Mouse (Mus musculus): ENCODE measurements around the gene Ptprcap. TPM values are rescaled to one million over a fixed set of nuclear protein-coding genes. Genes with fewer than 3 reads are reported as not detected.

Ptprcap gene
- polyA plus RNA-seq, 1 experiment from 2014 or later: 0.65 TPM

DNA sequence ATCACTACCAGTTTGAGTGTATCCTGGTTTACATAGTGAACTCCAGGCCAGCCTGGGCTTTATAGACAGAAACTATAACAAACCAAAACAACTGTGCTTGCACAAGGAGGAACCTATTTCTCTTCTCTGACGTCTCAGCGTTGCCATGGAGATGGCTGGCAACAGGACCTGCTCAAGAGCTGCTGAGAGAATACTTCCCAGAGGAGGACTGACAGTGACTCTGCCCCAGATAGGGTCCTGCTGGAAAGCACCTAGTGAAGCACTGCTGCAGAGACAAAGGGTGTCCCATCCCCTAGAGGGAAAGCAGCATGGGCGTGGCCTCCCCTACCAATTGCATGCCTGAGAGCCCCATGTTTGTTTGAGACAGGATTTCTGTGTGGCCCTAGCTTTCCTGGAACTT, 28.5 kb downstream of the Ptprcap start:
- Histone ChIP-seq H3K9me3 (replicated peaks) (no peaks in the 10 kb centered on the region), H3K27me3 (no peaks in the 10 kb centered on the region), H3K9ac (0 out of 2 replicates have a peak overlapping the region, but pooled peaks have one; percentile 18), H3K36me3 (ENCODE audit: poor library complexity, severe bottlenecking) (no peaks in the 10 kb centered on the region), H3K27ac (no peak overlapping the region), H3K4me2 (no peak overlapping the region), H3K4me1 (peaks cover 7% of the 10 kb centered on the region), H3K4me3 (no peak overlapping the region)
- no peak for ATAC-seq
- 42% methylated on average over 3 of the region's 3 CpGs for WGBS

DNA sequence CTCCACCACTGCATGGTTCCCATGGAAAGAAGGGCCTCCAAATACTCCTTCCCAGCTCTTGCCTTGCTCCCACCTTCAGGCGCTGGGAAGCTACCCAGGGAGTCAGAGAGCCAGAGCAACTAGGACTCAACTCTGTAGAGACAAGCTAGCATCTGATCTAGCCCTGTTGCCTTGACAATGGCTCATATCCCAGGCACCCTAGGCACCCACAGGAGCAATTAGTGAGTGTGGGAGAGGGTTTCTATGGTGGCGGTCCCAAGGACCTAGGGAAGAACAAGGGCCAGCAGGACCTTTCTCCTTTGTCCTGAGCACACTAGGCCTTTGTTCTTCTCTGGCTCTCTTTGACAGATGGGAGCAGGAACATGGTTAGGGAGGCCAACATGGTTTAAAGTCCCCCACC, 30.3 kb downstream of the Ptprcap start:
- Histone ChIP-seq H3K4me2 (no peak overlapping the region), H3K9me3 (replicated peaks) (no peaks in the 10 kb centered on the region), H3K27ac (no peak overlapping the region), H3K9ac (no peak overlapping the region), H3K27me3 (no peaks in the 10 kb centered on the region), H3K4me3 (no peak overlapping the region), H3K4me1 (peaks cover 7% of the 10 kb centered on the region), H3K36me3 (ENCODE audit: poor library complexity, severe bottlenecking) (no peaks in the 10 kb centered on the region)
- ATAC-seq: no peak
- WGBS: 61% methylated on average over 2 of the region's 2 CpGs

- no peaks in the 10 kb centered on the region for H3K27me3 ChIP-seq
- ATAC-seq: no peak
- WGBS: 65% methylated on average over 15 of the region's 15 CpGs
- H3K9ac ChIP-seq: 0 out of 2 replicates have a peak overlapping the region, but pooled peaks have one; percentile 5
- H3K27ac ChIP-seq: no peak overlapping the region
- peaks cover 7% of the 10 kb centered on the region for H3K4me1 ChIP-seq
- no peak overlapping the region for H3K4me3 ChIP-seq
- H3K4me2 ChIP-seq: no peak overlapping the region
- no peaks in the 10 kb centered on the region for H3K9me3 ChIP-seq (replicated peaks)
- no peaks in the 10 kb centered on the region for H3K36me3 ChIP-seq (ENCODE audit: poor library complexity, severe bottlenecking)
Observed at GRCm38 (mm10) chr19:4184976-4185975, 31.9 kb downstream of the Ptprcap start.

- no peaks in the 10 kb centered on the region for H3K4me1 ChIP-seq
- H3K4me2 ChIP-seq: no peak overlapping the region
- H3K36me3 ChIP-seq (ENCODE audit: poor library complexity, severe bottlenecking): no peaks in the 10 kb centered on the region
- H3K4me3 ChIP-seq: no peak overlapping the region
- no peak for ATAC-seq
- H3K9ac ChIP-seq: no peak overlapping the region
- no peaks in the 10 kb centered on the region for H3K27me3 ChIP-seq
- 75% methylated on average over 3 of the region's 3 CpGs for WGBS
- H3K9me3 ChIP-seq (replicated peaks): no peaks in the 10 kb centered on the region
- no peak overlapping the region for H3K27ac ChIP-seq
Observed at GRCm38 (mm10) chr19:4187303-4187702, 33.9 kb downstream of the Ptprcap start.

GRCm38 (mm10) chr19:4189051-4189620, 35.7 kb downstream of the Ptprcap start:
- H3K36me3 ChIP-seq (ENCODE audit: poor library complexity, severe bottlenecking): peaks cover 12% of the 10 kb centered on the region
- no peaks in the 10 kb centered on the region for H3K9me3 ChIP-seq (replicated peaks)
- H3K9ac ChIP-seq: no peak overlapping the region
- no peak overlapping the region for H3K4me2 ChIP-seq
- H3K27ac ChIP-seq: no peak overlapping the region
- H3K27me3 ChIP-seq: no peaks in the 10 kb centered on the region
- peaks cover 17% of the 10 kb centered on the region for H3K4me1 ChIP-seq
- WGBS: 88% methylated on average over 12 of the region's 12 CpGs
- ATAC-seq: no peak
- H3K4me3 ChIP-seq: no peak overlapping the region

DNA sequence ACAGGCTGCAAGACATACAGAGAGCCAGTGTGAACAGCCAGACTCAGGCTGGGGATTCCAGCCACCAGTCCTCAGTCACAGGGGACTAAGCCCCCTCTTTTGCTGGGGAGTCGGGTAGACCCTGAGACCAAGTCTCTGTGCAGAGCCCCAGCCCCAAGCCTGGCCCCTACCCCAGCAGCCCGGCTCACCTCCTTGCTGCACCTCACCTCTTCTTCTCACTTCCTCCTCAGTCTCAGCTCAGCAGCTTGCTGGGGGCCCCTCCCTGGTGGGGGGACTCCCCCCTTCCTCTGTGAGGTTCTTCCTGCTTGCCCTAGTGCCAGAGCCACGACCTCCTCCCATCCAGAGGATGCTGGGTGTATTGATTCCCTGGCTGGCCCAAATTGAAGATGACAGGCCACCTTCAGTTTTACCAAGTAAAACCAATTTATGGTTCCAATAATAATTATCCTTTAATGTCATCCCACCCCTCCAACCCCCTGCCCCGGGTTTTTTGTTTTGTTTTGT, 37.5 kb downstream of the Ptprcap start, which contains the start of gene Tbc1d10c:
TSS of gene Tbc1d10c (minus strand) at position 454 of the 504 bp plus-strand sequence.
- Histone ChIP-seq H3K9me3 (replicated peaks) (no peaks in the 10 kb centered on the region), H3K27me3 (no peaks in the 10 kb centered on the region), H3K4me2 (peak within 1 kb of the TSS; percentile 82), H3K27ac (peak within 1 kb of the TSS; percentile 81), H3K4me1 (peaks cover 32% of the 10 kb centered on the region), H3K4me3 (peak within 1 kb of the TSS; percentile 97), H3K36me3 (ENCODE audit: poor library complexity, severe bottlenecking) (peaks cover 29% of the 10 kb centered on the region), H3K9ac (peak within 1 kb of the TSS; percentile 96)
- ATAC-seq: no peak
- 66% methylated on average over 4 of the region's 4 CpGs for WGBS

- Histone ChIP-seq H3K4me2 (peak within 1 kb of the TSS; percentile 82), H3K9ac (peak within 1 kb of the TSS; percentile 96), H3K36me3 (ENCODE audit: poor library complexity, severe bottlenecking) (peaks cover 37% of the 10 kb centered on the region), H3K9me3 (replicated peaks) (no peaks in the 10 kb centered on the region), H3K4me3 (peak within 1 kb of the TSS; percentile 97), H3K27ac (peak within 1 kb of the TSS; percentile 81), H3K4me1 (peaks cover 32% of the 10 kb centered on the region), H3K27me3 (no peaks in the 10 kb centered on the region)
- 9% methylated on average over 35 of the region's 47 CpGs for WGBS
- ATAC-seq: peak; percentile 92
Observed at GRCm38 (mm10) chr19:4191528-4192250, 38.3 kb downstream of the Ptprcap start, which contains the start of gene Ppp1ca. TSS of gene Ppp1ca (plus strand) at chr19:4192065.

GRCm38 (mm10) chr19:4192251-4192985, 39.0 kb downstream of the Ptprcap start:
- H3K36me3 ChIP-seq (ENCODE audit: poor library complexity, severe bottlenecking): peaks cover 45% of the 10 kb centered on the region
- peaks cover 32% of the 10 kb centered on the region for H3K4me1 ChIP-seq
- no peaks in the 10 kb centered on the region for H3K27me3 ChIP-seq
- no peak; the same call in 1 of the 2 replicates for ATAC-seq
- peak overlapping the region; percentile 81 for H3K27ac ChIP-seq
- peak overlapping the region; percentile 96 for H3K9ac ChIP-seq
- peak overlapping the region; percentile 97 for H3K4me3 ChIP-seq
- H3K9me3 ChIP-seq (replicated peaks): no peaks in the 10 kb centered on the region
- WGBS: under 1% methylated on average over 46 of the region's 52 CpGs
- H3K4me2 ChIP-seq: peak overlapping the region; percentile 82

GRCm38 (mm10) chr19:4193129-4193528, 39.7 kb downstream of the Ptprcap start:
- H3K27ac ChIP-seq: no peak overlapping the region; the same call in none of the 2 replicates

GRCm38 (mm10) chr19:4194021-4194724, 40.8 kb downstream of the Ptprcap start:
- ATAC-seq: no peak
- Histone ChIP-seq H3K9me3 (replicated peaks) (no peaks in the 10 kb centered on the region), H3K4me1 (peaks cover 32% of the 10 kb centered on the region), H3K4me2 (peak overlapping the region; percentile 82; the same call in 1 of the 2 replicates), H3K4me3 (no peak overlapping the region; the same call in 1 of the 2 replicates), H3K27me3 (no peaks in the 10 kb centered on the region), H3K36me3 (ENCODE audit: poor library complexity, severe bottlenecking) (peaks cover 62% of the 10 kb centered on the region), H3K9ac (0 out of 2 replicates have a peak overlapping the region, but pooled peaks have one; percentile 96), H3K27ac (no peak overlapping the region)
- 91% methylated on average over 8 of the region's 8 CpGs for WGBS

More at GRCm38 (mm10) chr19:4193129-4193528, 39.7 kb downstream of the Ptprcap start:
- Histone ChIP-seq H3K4me1 (peaks cover 32% of the 10 kb centered on the region), H3K9me3 (replicated peaks) (no peaks in the 10 kb centered on the region), H3K27me3 (no peaks in the 10 kb centered on the region), H3K9ac (peak overlapping the region; percentile 96), H3K36me3 (ENCODE audit: poor library complexity, severe bottlenecking) (peaks cover 51% of the 10 kb centered on the region), H3K4me2 (peak overlapping the region; percentile 82), H3K4me3 (peak overlapping the region; percentile 97)
- WGBS: 62% methylated on average over 6 of the region's 6 CpGs
- ATAC-seq: no peak

Measured in forebrain, embryonic 13.5 days (tissue).